Mouse (Mus musculus) left cerebral cortex, adult 2 months (tissue): ENCODE data around the gene Krt82. TPM values are rescaled to one million over a fixed set of nuclear protein-coding genes. Genes with fewer than 3 reads are reported as not detected.

Experiments used
- DNase-seq, 2 experiments: peaks; one replicate each; pipeline ENCODE4 v3.0.0; 2021 to 2022; ENCODE audit warnings: low spot score in 2 of 2, mixed read lengths in 1 of 2; ENCODE audit errors: extremely low spot score in 1 of 2
- H3K27ac ChIP-seq: fragments of 200-600 bp; 2 replicates; pipeline ENCODE4 v1.8.1; 2022
- H3K4me3 ChIP-seq: fragments of 200-600 bp; 2 replicates; pipeline ENCODE4 v1.8.1; 2022
- CTCF ChIP-seq: fragments of 200-600 bp; IDR thresholded peaks from 2 replicates; pipeline ENCODE4 v1.8.1; 2022; ENCODE audit warnings: antibody characterized with exemption, mild to moderate bottlenecking, moderate library complexity
- intact Hi-C: fragments of 180-260 bp; cut with DNase I; formaldehyde crosslinking; loops from one replicate; pipeline ENCODE4 v1.15.1; 2025
- microRNA-seq, 2 experiments: library from miRNA; unstranded; fragments of <30 nt; microRNA quantifications; one replicate each; pipeline ENCODE4 v1.2.0; 2021
- total RNA-seq, 2 experiments: library from RNA; stranded (reverse); gene quantifications; 2 replicates each; pipeline ENCODE4 v1.2.3; 2021

Krt82 gene
- total RNA-seq, 2 experiments from 2014 or later, result not detected

DNA sequence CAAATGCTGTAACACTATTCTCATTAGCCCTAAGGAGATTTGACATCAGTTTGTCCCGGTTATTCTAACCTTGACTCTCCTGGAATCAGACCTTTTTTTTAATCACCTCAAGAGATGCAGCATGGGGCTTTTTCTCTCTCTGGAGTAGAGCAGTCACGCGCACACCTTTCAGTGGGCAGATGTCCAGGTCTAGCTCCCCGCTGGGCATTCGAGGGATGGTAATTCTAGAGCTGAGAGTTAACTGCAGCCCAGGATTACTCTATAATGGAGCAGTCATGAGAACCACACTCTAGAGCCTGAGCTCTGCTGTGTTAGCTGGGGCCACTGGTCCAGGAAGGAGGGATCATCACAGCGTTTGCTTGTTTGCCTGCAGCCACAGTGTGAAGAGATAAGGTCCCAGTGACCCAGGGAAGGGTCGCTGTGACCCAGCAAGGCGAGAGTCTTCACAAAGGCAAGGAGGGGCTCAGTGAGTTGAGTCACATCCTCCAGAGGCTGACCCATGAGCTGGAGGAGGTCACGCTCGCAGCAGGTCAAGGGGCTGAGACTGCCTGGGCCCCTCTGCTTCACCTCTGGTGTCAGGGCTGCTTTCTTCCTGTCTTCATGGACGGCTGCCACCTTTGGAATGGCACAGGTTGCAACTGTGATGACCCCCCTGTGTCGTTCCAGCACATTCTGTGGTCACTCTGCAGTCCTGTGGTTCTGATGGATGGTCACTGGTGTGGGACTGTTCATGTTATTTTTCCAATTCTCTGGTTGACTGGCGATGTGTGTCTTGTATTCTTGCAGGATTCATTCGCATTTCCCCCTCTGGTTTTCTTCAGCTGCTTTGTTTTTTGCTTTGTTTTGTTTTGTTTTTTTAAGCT, 43.3 kb downstream of the Krt82 start:
- intact Hi-C loops, result no loop called here
- no peak for TF ChIP-seq CTCF
- no peak overlapping the region for H3K27ac ChIP-seq
- H3K4me3 ChIP-seq, result no peak overlapping the region
- no peak for DNase-seq

DNA sequence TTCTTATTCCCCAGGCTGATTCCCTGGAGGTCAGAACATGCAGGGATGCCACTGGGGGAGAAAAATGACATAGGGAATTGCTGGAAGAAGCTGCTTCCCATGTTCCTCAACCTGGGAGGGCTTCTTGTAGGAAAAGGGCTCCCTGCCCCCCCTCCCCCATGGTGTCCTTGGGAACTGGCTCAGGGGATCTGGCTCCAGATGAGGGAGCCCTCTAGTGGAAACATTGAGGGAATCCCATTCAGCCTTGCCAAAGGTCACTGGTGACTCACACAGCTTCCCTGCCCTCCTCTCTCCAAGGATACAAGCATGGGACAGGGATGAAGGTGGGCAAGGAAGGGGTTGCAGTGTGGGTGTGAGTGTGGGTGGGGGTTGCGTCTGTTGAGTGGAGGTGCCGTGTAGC, 53.3 kb downstream of the Krt82 start:
- no peak overlapping the region for H3K4me3 ChIP-seq
- intact Hi-C loops, result loop anchor here (1.0 kb wide), 1 partner anchor 158 kb away; no protein-coding TSS in a partner anchor
- H3K27ac ChIP-seq, result no peak overlapping the region
- TF ChIP-seq CTCF, result peak; percentile 56
- DNase-seq, result no peak

DNA sequence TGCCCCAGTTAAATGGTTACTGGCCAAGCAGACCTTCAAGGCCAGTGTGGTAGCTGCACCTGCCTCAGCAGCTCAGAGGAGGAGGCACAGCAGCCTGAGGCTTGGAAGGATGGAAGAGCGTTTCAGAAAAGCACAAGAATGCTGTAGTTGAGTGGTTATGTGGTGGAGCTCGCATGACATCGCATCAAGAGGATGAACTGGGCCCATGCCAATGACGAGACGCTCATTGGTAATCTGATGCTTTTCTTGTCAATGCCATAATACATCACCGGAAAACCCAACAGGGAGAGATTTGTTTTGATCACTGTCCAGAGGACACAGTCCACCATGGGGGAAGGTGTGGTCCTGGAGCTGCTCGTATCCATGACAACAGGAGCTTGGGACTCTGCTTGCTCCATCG, 55.2 kb downstream of the Krt82 start:
- no peak overlapping the region for H3K4me3 ChIP-seq
- DNase-seq, result no peak
- no peak overlapping the region for H3K27ac ChIP-seq
- no peak for TF ChIP-seq CTCF
- intact Hi-C loops, result no loop called here

DNA sequence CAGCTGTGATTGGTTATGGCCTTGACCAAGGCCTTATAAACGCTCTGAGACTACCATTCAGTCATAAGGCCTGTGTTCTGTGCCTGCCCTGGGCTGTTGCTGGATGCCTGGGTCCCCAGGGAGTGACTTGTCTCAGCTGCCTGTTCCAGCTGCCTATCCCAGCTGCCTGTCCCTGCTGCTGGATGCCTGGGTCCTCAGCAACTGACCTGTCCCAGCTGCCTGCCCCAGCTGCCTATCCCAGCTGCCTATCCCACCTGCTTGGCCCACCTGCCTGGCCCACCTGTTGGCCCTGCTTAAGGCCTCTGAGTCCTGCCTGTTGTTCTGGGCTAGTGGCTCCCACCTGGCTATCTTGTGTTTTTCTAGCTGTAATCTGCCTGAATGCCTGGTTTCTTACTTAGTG, 56.3 kb downstream of the Krt82 start:
- intact Hi-C loops, result no loop called here
- DNase-seq, result no peak
- TF ChIP-seq CTCF, result no peak
- no peak overlapping the region for H3K4me3 ChIP-seq
- no peak overlapping the region for H3K27ac ChIP-seq

DNA sequence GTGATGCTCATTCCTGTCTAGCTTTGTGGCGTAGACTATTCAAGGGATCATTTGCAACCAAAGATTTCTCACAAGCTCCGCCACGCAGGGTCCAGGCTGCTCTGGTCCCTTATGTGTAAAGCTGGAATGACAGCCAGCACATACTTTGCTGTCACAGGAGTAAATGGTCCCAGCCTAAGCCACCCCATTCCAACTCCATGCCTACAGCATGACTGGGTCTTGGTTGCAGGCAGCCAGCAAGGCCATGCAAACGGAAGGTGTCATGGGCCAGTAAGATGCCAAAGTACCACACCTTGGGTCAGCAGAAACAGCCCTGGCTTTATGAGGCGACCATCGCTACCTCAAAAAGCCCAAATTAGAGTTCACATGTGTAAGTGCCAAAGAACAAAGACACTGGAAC, 56.8 kb downstream of the Krt82 start:
- no peak for TF ChIP-seq CTCF
- Histone ChIP-seq H3K27ac (no peak overlapping the region), H3K4me3 (no peak overlapping the region)
- no peak for DNase-seq
- intact Hi-C loops, result no loop called here

DNA sequence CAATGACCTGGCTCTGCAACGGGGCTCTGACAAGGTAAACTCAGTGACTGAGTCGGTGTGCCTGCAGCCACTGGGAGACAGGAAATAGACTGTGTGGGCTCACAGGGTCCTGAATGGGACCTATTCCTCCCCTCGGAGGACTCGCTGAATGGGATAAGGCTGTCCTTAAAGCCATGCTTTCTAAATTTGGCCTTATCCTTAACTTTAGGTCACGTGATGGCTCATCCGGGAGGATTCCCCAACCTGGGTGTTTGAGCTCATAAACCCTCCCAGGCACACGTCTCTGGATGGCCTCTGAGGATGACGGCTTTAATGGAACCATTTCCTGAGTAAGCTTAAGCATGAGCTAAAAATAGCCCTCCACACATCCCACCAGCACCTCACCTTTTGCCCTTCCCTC, 57.7 kb downstream of the Krt82 start:
- no peak for DNase-seq
- no peak for TF ChIP-seq CTCF
- intact Hi-C loops, result no loop called here
- no peak overlapping the region for H3K4me3 ChIP-seq
- H3K27ac ChIP-seq, result no peak overlapping the region

DNA sequence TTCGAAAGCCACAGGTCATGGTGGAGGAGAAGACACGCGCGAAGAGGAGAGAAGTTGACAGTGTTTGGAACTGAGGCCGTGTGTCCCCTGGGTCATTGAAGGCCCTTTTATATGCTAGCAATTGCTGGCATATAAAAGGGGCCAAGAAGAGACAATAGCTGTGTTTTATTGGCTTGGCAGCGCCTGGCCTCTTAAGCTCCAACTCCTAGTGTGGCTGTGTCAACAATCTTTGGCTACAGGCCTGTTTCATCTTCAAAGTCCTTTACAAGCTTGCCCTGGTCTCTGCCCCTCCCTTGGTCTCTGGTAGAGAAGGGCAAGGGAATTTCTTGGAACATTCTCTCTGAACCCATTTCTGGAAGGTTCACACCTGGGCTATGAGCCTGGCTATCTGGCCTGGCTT, 59.0 kb downstream of the Krt82 start, which contains the start of gene Krt83:
TSS of gene Krt83 (minus strand) at position 82 of the 400 bp plus-strand sequence.
- Histone ChIP-seq H3K4me3 (no peak within 1 kb of the TSS), H3K27ac (no peak within 1 kb of the TSS)
- intact Hi-C loops, result no loop called here
- TF ChIP-seq CTCF, result no peak
- DNase-seq, result no peak

Small RNA genes within 50 kb of the gene (microRNA-seq; reads per million reads assigned to microRNA genes)
- gene Gm44393 (0 reads per million in 2 experiments), gene Gm44460 (0 reads per million in 2 experiments)

Other genes starting within 250 kb of the Krt82 start
- gene Krt80, start 180.5 kb downstream of the Krt82 start, total RNA-seq, result 1 to 10 TPM; 2.9 to 3.9 TPM
- under 1 TPM; 0.09 to 0.48 TPM for gene Krt7, start 139.6 kb downstream of the Krt82 start, total RNA-seq
- under 1 TPM in 1 of 2 experiments, not detected in 1; 0.14 TPM for gene Krt87, start 111.9 kb downstream of the Krt82 start, total RNA-seq
- gene Krt88, start 102.9 kb downstream of the Krt82 start, total RNA-seq, result not detected
- not detected for gene Krt81, start 86.9 kb downstream of the Krt82 start, total RNA-seq
- not detected for gene Krt86, start 77.2 kb downstream of the Krt82 start, total RNA-seq
- gene Krt83, start 59.2 kb downstream of the Krt82 start, total RNA-seq, result not detected
- gene Gm49425, start 33.4 kb downstream of the Krt82 start, total RNA-seq, result not detected
- not detected for gene Krt84, start 17.8 kb downstream of the Krt82 start, total RNA-seq
- gene Krt90, start 12.3 kb upstream of the Krt82 start, total RNA-seq, result not detected
- gene Krt75, start 23.2 kb upstream of the Krt82 start, total RNA-seq, result not detected
- gene Gm5414, start 77.5 kb upstream of the Krt82 start, total RNA-seq, result not detected
- gene Gm5478, start 96.7 kb upstream of the Krt82 start, total RNA-seq, result not detected
- not detected for gene Krt6b, start 129.6 kb upstream of the Krt82 start, total RNA-seq
- not detected for gene Krt6a, start 143.6 kb upstream of the Krt82 start, total RNA-seq
- not detected for gene Krt5, start 162.2 kb upstream of the Krt82 start, total RNA-seq
- gene Krt71, start 192.4 kb upstream of the Krt82 start, total RNA-seq, result not detected
- not detected for gene Krt72, start 235.8 kb upstream of the Krt82 start, total RNA-seq